Mouse (Mus musculus): ENCODE measurements at regions not wholly inside any gene's neighbourhood (a gene's known extent, or its start where the extent isn't known, plus 50 kb on each side); places are given as distances from the start of the nearest gene placed in this dataset.

DNA sequence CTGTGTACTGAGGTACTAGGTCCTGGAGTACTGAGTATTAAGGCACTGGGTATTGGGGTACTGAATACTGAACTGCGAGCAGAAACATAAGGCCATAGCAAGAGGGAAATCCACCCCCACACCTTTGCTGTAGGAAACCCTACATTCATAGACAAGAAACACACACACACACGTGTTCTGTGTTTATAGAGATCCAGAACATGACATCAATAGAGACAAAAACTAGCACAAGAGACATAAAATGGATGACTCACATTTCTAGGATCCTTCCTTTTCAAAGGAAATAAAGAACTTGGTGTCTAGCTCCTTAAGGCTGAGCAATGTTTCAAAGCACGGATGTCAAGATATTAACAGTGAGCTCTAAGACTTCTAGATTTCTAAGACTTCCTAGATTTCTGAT, 49.9 kb upstream of the Nepro start:
- WGBS, result 91% methylated on average over 3 of the region's 3 CpGs
- Histone ChIP-seq H3K27me3 (0 out of 2 replicates have a peak, but pooled peaks cover 11% of the 10 kb centered on the region), H3K9ac (no peak overlapping the region), H3K4me3 (no peak overlapping the region), H3K27ac (replicated peaks) (no peak overlapping the region), H3K4me2 (no peak overlapping the region), H3K9me3 (no peaks in the 10 kb centered on the region), H3K4me1 (replicated peaks) (peaks cover 41% of the 10 kb centered on the region), H3K36me3 (no peaks in the 10 kb centered on the region)
- ATAC-seq (ENCODE audit: low read depth), result no peak

DNA sequence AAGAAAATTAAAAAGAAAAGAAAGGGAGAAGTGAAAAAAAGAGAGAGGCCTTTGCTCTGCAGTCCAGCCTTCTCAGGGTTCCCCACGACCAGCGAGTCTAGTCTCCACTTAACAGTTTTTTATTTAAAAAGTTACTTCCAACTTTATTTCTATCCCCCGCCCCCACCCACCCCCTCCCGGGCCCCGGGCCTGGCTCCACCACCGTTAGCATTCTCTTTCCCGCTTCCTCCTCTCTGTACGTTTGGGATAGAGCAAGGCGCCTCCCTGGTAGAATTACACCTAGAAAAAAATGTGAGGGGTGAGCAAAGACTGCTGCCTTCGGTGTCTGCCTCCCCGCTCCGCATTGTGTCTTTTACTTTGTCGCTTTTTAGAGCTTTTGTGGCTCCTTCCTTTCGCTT, 51.7 kb upstream of the Nepro start:
- 3% methylated on average over 14 of the region's 14 CpGs for WGBS
- Histone ChIP-seq H3K4me3 (no peak overlapping the region), H3K9ac (no peak overlapping the region)

DNA sequence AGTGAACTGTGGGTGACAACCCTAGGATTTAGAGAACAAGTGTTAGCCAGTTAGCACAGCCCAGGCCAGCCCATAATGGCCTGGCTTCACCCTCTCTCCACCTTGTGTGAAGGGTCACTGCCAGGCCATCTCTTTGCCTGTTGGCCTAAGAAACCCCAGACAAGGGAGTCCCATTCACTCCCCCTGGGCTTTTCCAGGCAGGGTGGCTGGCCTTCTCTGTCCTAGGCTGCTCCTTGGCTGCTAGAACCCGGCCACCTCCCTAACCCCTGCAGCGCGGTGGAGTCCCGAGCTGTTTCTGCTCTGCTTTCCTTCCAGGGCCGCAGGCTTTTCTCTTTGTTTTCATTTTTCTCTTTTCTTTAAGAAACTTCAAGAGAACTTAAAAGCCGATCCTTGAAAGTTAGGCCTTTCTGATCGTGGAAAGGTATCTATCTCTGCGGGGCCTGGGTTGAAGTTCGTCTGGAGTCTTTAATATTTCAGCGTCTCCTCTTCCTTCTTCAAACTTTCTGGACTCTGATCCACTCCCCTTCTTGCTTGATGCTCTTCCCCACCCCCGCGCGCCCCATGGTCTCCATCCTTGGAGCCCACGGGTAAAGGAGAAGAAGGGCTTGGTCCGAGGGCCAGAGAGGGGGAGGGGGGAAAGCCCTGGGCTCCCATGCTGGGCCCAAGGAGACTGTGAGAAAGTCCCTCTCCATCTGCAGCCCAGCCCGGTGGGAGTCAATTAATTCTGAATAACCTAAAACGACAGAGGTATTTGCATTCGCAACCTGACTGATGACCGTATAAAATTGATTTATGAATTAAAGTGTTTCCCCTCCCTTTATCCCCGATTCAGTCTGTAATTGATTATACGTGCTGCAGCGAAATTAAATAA, 52.3 kb upstream of the Nepro start:
- Histone ChIP-seq H3K9me3 (no peaks in the 10 kb centered on the region), H3K27ac (replicated peaks) (peak overlapping the region; percentile 78), H3K27me3 (0 out of 2 replicates have a peak, but pooled peaks cover 11% of the 10 kb centered on the region), H3K4me3 (no peak overlapping the region), H3K36me3 (no peaks in the 10 kb centered on the region), H3K9ac (no peak overlapping the region), H3K4me1 (replicated peaks) (peaks cover 41% of the 10 kb centered on the region), H3K4me2 (peak overlapping the region; percentile 39)
- WGBS, result 3% methylated on average over 22 of the region's 22 CpGs
- peak; percentile 86 for ATAC-seq (ENCODE audit: low read depth)

More for the DNA sequence above, 51.7 kb upstream of the Nepro start:
- Histone ChIP-seq H3K36me3 (no peaks in the 10 kb centered on the region), H3K4me2 (peak overlapping the region; percentile 39), H3K27me3 (0 out of 2 replicates have a peak, but pooled peaks cover 11% of the 10 kb centered on the region), H3K9me3 (no peaks in the 10 kb centered on the region), H3K4me1 (replicated peaks) (peaks cover 34% of the 10 kb centered on the region), H3K27ac (replicated peaks) (peak overlapping the region; percentile 61)
- peak; percentile 81 for ATAC-seq (ENCODE audit: low read depth)

DNA sequence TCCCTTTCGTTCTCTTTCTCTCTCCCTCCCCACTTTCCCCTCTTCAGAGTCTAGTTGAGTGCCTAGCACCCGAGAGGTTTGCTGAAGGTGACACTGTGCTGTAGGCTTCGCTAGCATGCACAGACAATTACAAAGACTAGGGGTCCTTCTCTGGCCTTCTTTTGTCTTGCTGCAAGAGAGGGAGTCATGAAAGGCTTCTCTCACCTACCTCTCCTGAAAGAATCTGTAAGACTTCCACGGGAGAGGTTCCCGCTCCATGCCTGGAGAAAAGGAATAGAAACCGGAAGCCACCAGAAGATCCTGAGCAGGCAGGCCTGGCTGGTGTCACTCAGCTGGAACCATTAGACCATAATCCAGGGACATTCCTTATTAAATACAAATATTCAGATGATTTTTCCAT, 56.0 kb upstream of the Nepro start:
- no peaks in the 10 kb centered on the region for H3K36me3 ChIP-seq
- no peaks in the 10 kb centered on the region for H3K9me3 ChIP-seq
- no peak overlapping the region for H3K9ac ChIP-seq
- peaks cover 66% of the 10 kb centered on the region for H3K4me1 ChIP-seq (replicated peaks)
- 79% methylated on average over 6 of the region's 6 CpGs for WGBS
- ATAC-seq (ENCODE audit: low read depth), result no peak
- no peaks in the 10 kb centered on the region for H3K27me3 ChIP-seq
- no peak overlapping the region; the same call in 1 of the 2 replicates for H3K27ac ChIP-seq (replicated peaks)
- H3K4me3 ChIP-seq, result no peak overlapping the region
- no peak overlapping the region for H3K4me2 ChIP-seq

DNA sequence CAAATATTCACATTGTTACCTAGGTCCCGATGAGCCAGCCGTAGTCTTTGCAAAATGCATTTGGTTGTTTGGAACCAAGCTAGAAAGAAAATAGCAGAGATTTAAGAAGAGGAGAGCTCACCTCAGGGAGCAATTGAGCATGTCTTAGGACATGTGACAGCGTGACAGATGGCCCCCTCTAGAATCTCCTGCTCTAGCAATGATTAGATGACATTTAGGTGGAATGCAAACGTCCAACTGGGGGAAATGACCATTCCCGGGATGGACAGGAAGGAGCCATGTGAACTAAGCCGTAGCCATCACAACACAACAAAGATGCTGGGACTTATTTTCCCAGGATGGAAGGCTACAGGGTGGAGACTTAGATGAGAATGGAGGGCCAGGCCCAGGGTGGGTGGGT, 57.0 kb upstream of the Nepro start:
- H3K9me3 ChIP-seq, result no peaks in the 10 kb centered on the region
- H3K4me2 ChIP-seq, result no peak overlapping the region
- H3K4me3 ChIP-seq, result no peak overlapping the region
- H3K27me3 ChIP-seq, result no peaks in the 10 kb centered on the region
- ATAC-seq (ENCODE audit: low read depth), result no peak
- no peaks in the 10 kb centered on the region for H3K36me3 ChIP-seq
- WGBS, result 6% methylated on average over 6 of the region's 6 CpGs
- peaks cover 61% of the 10 kb centered on the region for H3K4me1 ChIP-seq (replicated peaks)
- no peak overlapping the region for H3K9ac ChIP-seq
- peak overlapping the region; percentile 59 for H3K27ac ChIP-seq (replicated peaks)

DNA sequence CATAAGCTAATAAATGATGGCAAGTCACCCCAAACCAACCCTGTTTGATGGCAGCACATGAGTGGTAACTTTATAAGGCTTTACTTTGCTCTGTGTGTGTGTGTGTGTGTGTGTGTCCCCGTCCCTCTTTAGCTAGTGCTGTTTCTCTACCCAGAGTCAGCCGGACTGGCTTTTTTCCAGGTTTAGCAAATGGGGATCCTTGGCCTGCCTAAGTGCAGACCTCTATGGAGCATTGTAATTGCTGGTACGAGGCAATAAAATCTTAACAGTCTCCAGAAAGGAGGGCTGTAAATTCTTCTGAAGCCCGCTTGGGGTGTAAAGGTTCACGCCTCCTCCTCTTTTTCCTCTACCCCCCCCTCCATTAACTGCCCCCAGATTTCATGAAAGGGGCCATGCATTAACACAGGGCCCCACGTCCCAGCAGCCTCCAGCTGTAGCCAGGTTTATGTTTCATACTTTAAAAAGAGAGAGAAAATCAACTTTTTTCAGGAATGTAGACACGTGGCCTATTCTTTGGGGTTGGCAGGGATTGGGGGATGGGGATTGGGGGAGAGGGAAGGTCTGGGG, 57.6 kb upstream of the Nepro start:
- Histone ChIP-seq H3K4me3 (no peak overlapping the region), H3K4me2 (0 out of 2 replicates have a peak overlapping the region, but pooled peaks have one; percentile 13), H3K27ac (replicated peaks) (peak overlapping the region; percentile 67), H3K27me3 (no peaks in the 10 kb centered on the region), H3K9me3 (no peaks in the 10 kb centered on the region), H3K36me3 (no peaks in the 10 kb centered on the region), H3K9ac (no peak overlapping the region), H3K4me1 (replicated peaks) (peaks cover 60% of the 10 kb centered on the region)
- WGBS, result 8% methylated on average over 7 of the region's 7 CpGs
- peak; percentile 87 for ATAC-seq (ENCODE audit: low read depth)

DNA sequence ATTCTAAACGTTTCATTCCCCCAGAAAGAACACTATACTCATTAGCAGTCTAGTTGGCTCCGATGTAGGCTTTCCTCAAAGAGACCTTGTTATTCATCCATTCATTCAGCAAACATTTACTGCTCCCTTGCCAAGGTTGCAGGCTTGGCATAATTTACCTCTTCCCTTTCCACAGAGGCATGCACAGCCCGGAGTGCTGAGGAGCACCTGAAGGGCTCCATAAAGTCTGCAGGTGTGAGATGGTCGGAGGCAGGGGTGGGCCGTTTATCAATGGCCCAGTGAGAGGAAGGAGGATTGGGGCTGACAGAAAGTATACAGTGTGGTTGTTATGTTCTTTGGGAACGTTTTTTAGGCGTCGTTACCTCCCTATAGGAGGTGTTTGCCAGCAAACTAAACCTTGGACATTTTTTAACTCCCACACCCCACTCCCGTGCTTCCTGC, 58.6 kb upstream of the Nepro start:
- Histone ChIP-seq H3K36me3 (no peaks in the 10 kb centered on the region), H3K27me3 (no peaks in the 10 kb centered on the region), H3K9ac (no peak overlapping the region), H3K27ac (replicated peaks) (peak overlapping the region; percentile 67), H3K4me2 (0 out of 2 replicates have a peak overlapping the region, but pooled peaks have one; percentile 13), H3K9me3 (no peaks in the 10 kb centered on the region), H3K4me1 (replicated peaks) (peaks cover 63% of the 10 kb centered on the region), H3K4me3 (no peak overlapping the region)
- 15% methylated on average over 9 of the region's 9 CpGs for WGBS
- ATAC-seq (ENCODE audit: low read depth), result peak; percentile 44

DNA sequence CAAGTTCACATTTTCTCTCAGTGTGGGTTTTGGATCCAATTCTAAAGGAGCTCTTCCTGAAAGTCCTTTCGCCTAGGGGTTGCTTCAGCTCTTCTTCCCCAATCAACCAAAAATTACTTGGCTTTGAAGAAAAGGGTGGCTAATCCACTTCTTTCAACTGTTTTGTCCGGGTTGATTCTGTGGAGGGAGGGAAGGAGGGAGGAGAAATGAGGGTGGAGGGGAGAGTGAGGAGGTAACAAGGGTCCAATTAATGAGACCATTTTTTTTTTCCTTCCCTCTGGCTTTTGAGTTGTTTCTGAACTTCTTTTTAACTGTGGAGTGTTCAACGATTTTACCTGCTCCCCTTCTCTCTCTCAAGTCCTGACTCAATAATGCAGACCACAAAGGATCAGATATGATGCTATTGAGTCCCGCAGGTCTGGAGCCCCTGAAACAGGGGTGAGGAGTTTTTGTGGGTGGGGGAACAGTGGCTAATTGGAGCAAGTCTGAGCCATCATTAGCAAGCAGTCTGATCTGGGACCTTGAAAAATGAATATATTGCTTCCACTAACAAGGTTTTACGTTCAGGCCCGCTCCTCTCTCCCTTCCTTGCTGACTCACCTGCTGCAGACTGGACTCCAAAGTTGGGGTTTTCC, 61.0 kb upstream of the Nepro start:
- ATAC-seq (ENCODE audit: low read depth), result no peak
- WGBS, result 73% methylated on average over 6 of the region's 6 CpGs
- Histone ChIP-seq H3K9me3 (no peaks in the 10 kb centered on the region), H3K9ac (no peak overlapping the region), H3K27ac (replicated peaks) (no peak overlapping the region), H3K4me1 (replicated peaks) (peaks cover 64% of the 10 kb centered on the region), H3K27me3 (no peaks in the 10 kb centered on the region), H3K36me3 (no peaks in the 10 kb centered on the region), H3K4me3 (no peak overlapping the region), H3K4me2 (no peak overlapping the region)

DNA sequence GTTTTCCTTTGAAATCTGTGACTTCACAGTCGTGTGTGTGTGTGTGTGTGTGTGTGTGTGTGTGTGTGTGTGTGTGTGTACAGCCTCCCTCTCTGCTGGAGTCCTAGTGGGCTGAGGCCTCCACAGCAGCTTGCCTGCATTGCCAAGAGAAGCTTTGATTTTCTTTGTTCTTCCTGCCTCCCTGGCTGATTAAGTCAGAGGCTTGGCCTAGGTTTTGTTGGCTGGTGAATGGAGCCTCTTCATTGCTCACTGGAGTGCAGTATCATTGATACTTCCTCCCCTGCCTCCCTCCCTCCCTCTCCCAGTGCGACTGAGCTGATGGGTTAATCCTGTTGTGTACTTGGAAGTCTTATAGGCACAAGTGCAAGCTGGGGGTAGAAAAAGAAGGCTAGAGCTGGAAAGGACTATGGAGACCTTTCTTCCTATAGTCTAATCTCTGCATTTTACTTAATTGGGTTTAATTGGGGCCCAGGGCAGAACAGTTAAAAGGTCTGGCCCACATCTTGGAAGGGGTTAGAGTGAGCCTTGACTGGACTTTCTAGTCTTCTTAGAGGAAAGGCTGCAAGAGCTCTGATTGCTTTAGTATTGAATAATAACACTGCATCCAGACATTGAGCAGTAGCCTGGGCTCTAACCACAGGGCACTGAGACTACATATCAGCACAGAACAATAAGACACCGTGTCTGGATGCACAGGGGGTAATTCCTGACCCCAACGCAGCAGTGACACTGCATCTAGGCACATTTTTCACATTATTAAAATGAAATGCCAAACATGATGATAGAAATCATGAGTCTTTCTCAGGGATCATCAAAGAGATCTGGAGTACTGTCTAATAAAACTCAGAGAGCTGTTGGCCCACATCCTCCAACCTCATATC, 62.9 kb upstream of the Nepro start:
- Histone ChIP-seq H3K4me2 (no peak overlapping the region), H3K27ac (replicated peaks) (peak overlapping the region; percentile 50), H3K4me1 (replicated peaks) (peaks cover 46% of the 10 kb centered on the region), H3K27me3 (no peaks in the 10 kb centered on the region), H3K36me3 (no peaks in the 10 kb centered on the region), H3K4me3 (no peak overlapping the region), H3K9ac (no peak overlapping the region), H3K9me3 (no peaks in the 10 kb centered on the region)
- 15% methylated on average over 4 of the region's 4 CpGs for WGBS
- peak; percentile 54 for ATAC-seq (ENCODE audit: low read depth)

DNA sequence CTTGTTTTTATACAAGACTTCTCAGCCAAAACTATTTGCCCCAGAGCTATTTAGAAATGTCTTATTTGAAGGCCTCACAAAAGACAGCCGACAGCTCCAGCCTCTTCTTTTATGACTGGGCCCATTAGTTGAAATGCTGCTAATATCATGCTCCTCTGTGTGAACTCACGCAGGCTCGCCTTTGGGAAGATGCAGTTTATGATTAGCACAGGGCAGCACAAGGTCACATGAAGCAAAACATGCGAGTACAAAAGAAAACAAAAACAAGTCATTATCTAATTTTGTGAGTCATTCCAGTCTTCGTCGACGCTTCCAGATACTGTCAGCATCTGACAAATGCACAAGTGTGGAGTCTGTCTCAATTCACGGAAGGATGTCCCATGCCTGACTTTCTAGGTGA, 65.8 kb upstream of the Nepro start:
- Histone ChIP-seq H3K36me3 (no peaks in the 10 kb centered on the region), H3K27me3 (no peaks in the 10 kb centered on the region), H3K27ac (replicated peaks) (0 out of 2 replicates have a peak overlapping the region, but pooled peaks have one; percentile 1), H3K4me1 (replicated peaks) (peaks cover 20% of the 10 kb centered on the region), H3K4me3 (no peak overlapping the region), H3K4me2 (no peak overlapping the region), H3K9me3 (0 out of 2 replicates have a peak, but pooled peaks cover 2% of the 10 kb centered on the region), H3K9ac (no peak overlapping the region)
- WGBS, result 36% methylated on average over 8 of the region's 8 CpGs
- ATAC-seq (ENCODE audit: low read depth), result no peak

DNA sequence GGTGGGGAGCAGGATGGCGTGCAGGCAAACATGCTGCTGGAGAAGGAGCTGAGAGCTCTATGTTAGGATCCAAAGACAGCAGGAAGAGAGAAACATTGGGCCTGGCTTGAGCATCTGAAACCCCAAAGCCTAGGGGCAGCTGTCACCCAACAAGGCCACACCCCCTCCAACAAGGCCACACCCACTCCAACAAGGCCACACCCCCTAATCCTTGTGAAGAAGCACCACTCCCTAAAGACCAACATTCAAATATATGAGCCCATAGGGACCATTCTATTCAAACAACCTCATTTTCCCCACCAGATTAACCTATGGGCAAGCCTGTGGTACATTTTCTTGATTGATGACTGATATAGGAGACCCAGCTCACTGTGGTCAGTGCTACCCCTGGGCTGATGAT, 67.9 kb upstream of the Nepro start:
- no peaks in the 10 kb centered on the region for H3K36me3 ChIP-seq
- peaks cover 6% of the 10 kb centered on the region; the same call in 1 of the 2 replicates for H3K9me3 ChIP-seq
- no peak overlapping the region for H3K4me2 ChIP-seq
- no peaks in the 10 kb centered on the region for H3K27me3 ChIP-seq
- ATAC-seq (ENCODE audit: low read depth), result no peak
- H3K9ac ChIP-seq, result no peak overlapping the region
- no peak overlapping the region for H3K27ac ChIP-seq (replicated peaks)
- no peak overlapping the region for H3K4me3 ChIP-seq
- 95% methylated on average over 1 of the region's 1 CpGs for WGBS
- H3K4me1 ChIP-seq (replicated peaks), result peaks cover 7% of the 10 kb centered on the region
